Mouse (Mus musculus): Measurements from ENCODE around the gene Slc31a1.

Gene Slc31a1

GRCm38 (mm10) chr4:62364299-62364698 lies 3.8 kb downstream of the Slc31a1 start:
- DNase-seq (ENCODE audit: low read depth): no peak

- no peak for DNase-seq (ENCODE audit: low read depth)
Measured at GRCm38 (mm10) chr4:62366291-62366690, 5.8 kb downstream of the Slc31a1 start.

GRCm38 (mm10) chr4:62367586-62367985 lies 7.1 kb downstream of the Slc31a1 start:
- peak; percentile 86 for DNase-seq (ENCODE audit: low read depth)

GRCm38 (mm10) chr4:62369091-62369490 lies 8.6 kb downstream of the Slc31a1 start:
- no peak for DNase-seq (ENCODE audit: low read depth)

- no peak for DNase-seq (ENCODE audit: low read depth)
Measured at GRCm38 (mm10) chr4:62372410-62372809, 11.9 kb downstream of the Slc31a1 start.

GRCm38 (mm10) chr4:62372818-62373520 lies 12.4 kb downstream of the Slc31a1 start:
- DNase-seq (ENCODE audit: low read depth): no peak

GRCm38 (mm10) chr4:62373668-62374067 lies 13.1 kb downstream of the Slc31a1 start:
- no peak for DNase-seq (ENCODE audit: low read depth)

- no peak for DNase-seq (ENCODE audit: low read depth)
Measured at GRCm38 (mm10) chr4:62374342-62374741, 13.8 kb downstream of the Slc31a1 start.

- DNase-seq (ENCODE audit: low read depth): no peak
Measured at GRCm38 (mm10) chr4:62376123-62376522, 15.6 kb downstream of the Slc31a1 start.

GRCm38 (mm10) chr4:62379724-62380381 lies 19.3 kb downstream of the Slc31a1 start:
- no peak for DNase-seq (ENCODE audit: low read depth)

- DNase-seq (ENCODE audit: low read depth): no peak
Measured at GRCm38 (mm10) chr4:62383207-62383606, 22.7 kb downstream of the Slc31a1 start.

GRCm38 (mm10) chr4:62383752-62384151 lies 23.2 kb downstream of the Slc31a1 start:
- DNase-seq (ENCODE audit: low read depth): no peak

GRCm38 (mm10) chr4:62384159-62384558 lies 23.6 kb downstream of the Slc31a1 start:
- no peak for DNase-seq (ENCODE audit: low read depth)

GRCm38 (mm10) chr4:62385439-62385838 lies 24.9 kb downstream of the Slc31a1 start:
- no peak for DNase-seq (ENCODE audit: low read depth)

- DNase-seq (ENCODE audit: low read depth): no peak
Measured at GRCm38 (mm10) chr4:62389592-62390512, 29.3 kb downstream of the Slc31a1 start.

- peak; percentile 26 for DNase-seq (ENCODE audit: low read depth)
Measured at GRCm38 (mm10) chr4:62391892-62392291, 31.4 kb downstream of the Slc31a1 start.

- no peak for DNase-seq (ENCODE audit: low read depth)
Measured at GRCm38 (mm10) chr4:62393459-62393858, 32.9 kb downstream of the Slc31a1 start.

- DNase-seq (ENCODE audit: low read depth): peak; percentile 60
Measured at GRCm38 (mm10) chr4:62395806-62396205, 35.3 kb downstream of the Slc31a1 start.

GRCm38 (mm10) chr4:62397616-62398365 lies 37.3 kb downstream of the Slc31a1 start:
- DNase-seq (ENCODE audit: low read depth): no peak

GRCm38 (mm10) chr4:62398956-62399355 lies 38.4 kb downstream of the Slc31a1 start:
- DNase-seq (ENCODE audit: low read depth): peak; percentile 24

- no peak for DNase-seq (ENCODE audit: low read depth)
Measured at GRCm38 (mm10) chr4:62406133-62406532, 45.6 kb downstream of the Slc31a1 start.

All from 416B (cell line).